Mouse (Mus musculus) heart, embryonic 13.5 days (tissue): ENCODE results near the gene Bmp7. TPM values are rescaled to one million over a fixed set of nuclear protein-coding genes. Genes with fewer than 3 reads are reported as not detected.

Experiments
- ATAC-seq: fragments of 200-750 bp; cut with Nextera tagmentation; 2 replicates; pipeline ENCODE4 v1.8.0; 2017; ENCODE audit warnings: moderate TSS enrichment; ENCODE audit not compliant: insufficient number of reproducible peaks, low FRiP score, low TSS enrichment; ENCODE audit errors: extremely low read depth
- H3K27ac ChIP-seq: fragments of 300-500 bp; sonication (generic); replicated peaks from 2 replicates; pipeline ENCODE4 v1.5.1; 2015; ENCODE audit warnings: moderate library complexity, mild to moderate bottlenecking, inconsistent platforms
- H3K27me3 ChIP-seq: fragments of 300-500 bp; sonication (generic); replicated peaks from 2 replicates; pipeline ENCODE4 v1.6.1; 2015; ENCODE audit warnings: mild to moderate bottlenecking, inconsistent platforms
- H3K36me3 ChIP-seq: fragments of 300-500 bp; sonication (generic); 2 replicates; pipeline ENCODE4 v1.6.1; 2015; ENCODE audit warnings: mild to moderate bottlenecking, inconsistent platforms
- H3K4me1 ChIP-seq: fragments of 300-500 bp; sonication (generic); 2 replicates; pipeline ENCODE4 v1.6.1; 2015; ENCODE audit warnings: inconsistent platforms
- H3K4me2 ChIP-seq: fragments of 300-500 bp; sonication (generic); 2 replicates; pipeline ENCODE4 v1.6.1; 2015; ENCODE audit warnings: inconsistent platforms, mild to moderate bottlenecking, moderate library complexity
- H3K4me3 ChIP-seq: fragments of 300-500 bp; sonication (generic); 2 replicates; pipeline ENCODE4 v1.5.1; 2015; ENCODE audit warnings: moderate library complexity, mild to moderate bottlenecking, inconsistent platforms
- H3K9ac ChIP-seq: fragments of 300-500 bp; sonication (generic); 2 replicates; pipeline ENCODE4 v1.6.1; 2015; ENCODE audit warnings: inconsistent platforms, mild to moderate bottlenecking, moderate library complexity
- H3K9me3 ChIP-seq: fragments of 300-500 bp; sonication (generic); 2 replicates; pipeline ENCODE4 v1.6.1; 2016; ENCODE audit warnings: inconsistent platforms
- WGBS: fragments of 180-500 bp; shearing (Covaris S2); methylation state at CpG from one replicate; pipeline ENCODE4 v1.1.7; 2015; ENCODE audit warnings: mixed read lengths; 5-methylcytosine and 5-hydroxymethylcytosine counted together
- polyA plus RNA-seq: library from polyadenylated mRNA; unstranded; fragments of >200 nt; fragmentation: Nextera tagmentation; extraction: Ambion mirVana; gene quantifications from 2 replicates; pipeline ENCODE4 v1.2.1, GENCODE M21; 2015

The Bmp7 gene
- polyA plus RNA-seq, result 40.3 and 46.5 TPM in 2 replicates

DNA sequence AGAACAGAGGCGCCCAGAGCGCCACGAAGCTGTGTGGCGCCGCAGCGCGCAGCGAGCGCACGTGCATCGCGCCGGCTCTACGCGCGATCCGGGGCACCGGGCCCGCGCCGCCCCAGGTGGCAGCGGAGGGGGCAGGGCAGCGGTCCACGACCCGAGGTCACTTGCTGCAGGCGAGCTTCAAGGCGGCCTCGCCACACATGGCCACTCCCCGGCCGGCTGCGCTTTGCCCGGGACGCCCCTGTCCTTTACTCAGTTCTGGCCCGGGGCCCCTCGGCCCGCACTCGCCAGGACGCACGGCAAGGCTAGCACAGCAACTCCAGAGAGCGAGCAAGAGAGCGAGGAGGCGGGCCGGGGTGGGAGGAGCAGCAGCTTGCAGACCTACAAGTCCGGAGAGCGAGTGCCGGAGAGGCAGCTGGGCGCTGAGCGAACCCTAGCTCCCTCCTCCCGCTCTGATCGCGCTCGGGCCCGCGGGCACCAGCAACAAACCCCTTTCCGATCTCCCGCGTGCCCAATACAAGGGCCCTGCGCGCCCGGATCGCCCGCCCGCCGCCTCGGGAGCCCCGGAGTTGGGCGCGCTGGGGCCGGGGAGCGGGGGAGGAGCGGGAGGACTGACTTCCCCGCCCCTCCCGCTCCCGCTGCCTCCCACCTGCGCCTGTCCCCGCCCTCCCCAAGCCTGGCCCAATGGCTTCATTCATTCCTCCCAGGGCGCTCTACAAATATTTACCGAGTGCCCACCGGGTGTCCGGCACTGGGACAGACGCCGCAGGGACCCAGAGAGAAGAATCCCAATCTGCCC, at the start of gene Bmp7:
Gene Bmp7 (minus strand): TSS at position 319 of the 796 bp plus-strand sequence.
- H3K36me3 ChIP-seq, result no peaks in the 10 kb centered on the region
- peak within 1 kb of the TSS; percentile 92 for H3K4me2 ChIP-seq
- peak within 1 kb of the TSS; percentile 92 for H3K9ac ChIP-seq
- WGBS, result under 1% methylated on average over 80 of the region's 82 CpGs
- H3K4me3 ChIP-seq, result peak within 1 kb of the TSS; percentile 79
- H3K4me1 ChIP-seq, result peaks cover 39% of the 10 kb centered on the region
- ATAC-seq, result peak; percentile 33; the same call in 1 of the 2 replicates
- H3K27ac ChIP-seq, result peak within 1 kb of the TSS; percentile 93
- peaks cover 92% of the 10 kb centered on the region for H3K27me3 ChIP-seq
- no peaks in the 10 kb centered on the region for H3K9me3 ChIP-seq

DNA sequence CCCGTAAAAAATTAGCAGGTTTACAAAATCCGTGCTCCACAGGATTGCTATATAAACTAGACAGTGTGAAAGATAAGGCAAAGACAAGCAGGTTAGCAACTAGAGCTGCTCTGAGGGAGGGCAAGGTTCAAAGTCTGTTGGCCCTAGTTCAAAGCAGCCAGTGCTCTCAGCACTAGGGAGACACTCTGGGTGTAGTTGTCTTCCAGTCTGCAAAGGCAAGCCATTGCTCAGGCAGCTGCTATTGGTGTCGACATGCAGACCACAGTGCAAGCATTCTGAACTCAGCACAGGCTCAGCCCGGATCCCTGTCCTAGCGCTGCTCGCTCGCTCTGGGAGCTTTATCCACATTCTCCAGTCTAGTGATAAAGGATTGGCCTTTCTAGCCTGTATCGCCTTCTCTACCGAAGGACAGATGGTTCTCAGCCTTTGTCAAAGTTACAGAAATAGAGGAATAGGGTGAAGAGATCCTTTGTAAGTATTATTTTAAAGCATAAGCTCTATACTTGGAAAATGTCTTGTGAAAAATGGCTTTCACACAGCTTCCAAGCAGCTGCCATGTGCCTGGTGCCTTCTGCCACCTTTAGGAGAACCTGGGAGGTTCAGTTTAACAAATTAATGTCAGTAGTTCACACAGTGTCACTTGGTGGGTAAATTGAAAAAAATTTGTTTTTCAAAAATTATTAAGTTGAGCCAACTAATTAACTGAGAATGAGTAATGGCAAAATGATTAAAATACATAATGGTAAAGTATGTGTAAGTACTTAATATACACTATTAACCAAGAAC, 42.8 kb upstream of the Bmp7 start:
- WGBS, result 29% methylated on average over 9 of the region's 9 CpGs
- no peaks in the 10 kb centered on the region for H3K36me3 ChIP-seq
- ATAC-seq, result no peak
- no peak overlapping the region for H3K4me2 ChIP-seq
- H3K9me3 ChIP-seq, result no peaks in the 10 kb centered on the region
- peak overlapping the region; percentile 36; the same call in 1 of the 2 replicates for H3K27ac ChIP-seq
- no peak overlapping the region for H3K4me3 ChIP-seq
- H3K4me1 ChIP-seq, result peaks cover 8% of the 10 kb centered on the region
- H3K9ac ChIP-seq, result no peak overlapping the region
- H3K27me3 ChIP-seq, result peaks cover 15% of the 10 kb centered on the region

DNA sequence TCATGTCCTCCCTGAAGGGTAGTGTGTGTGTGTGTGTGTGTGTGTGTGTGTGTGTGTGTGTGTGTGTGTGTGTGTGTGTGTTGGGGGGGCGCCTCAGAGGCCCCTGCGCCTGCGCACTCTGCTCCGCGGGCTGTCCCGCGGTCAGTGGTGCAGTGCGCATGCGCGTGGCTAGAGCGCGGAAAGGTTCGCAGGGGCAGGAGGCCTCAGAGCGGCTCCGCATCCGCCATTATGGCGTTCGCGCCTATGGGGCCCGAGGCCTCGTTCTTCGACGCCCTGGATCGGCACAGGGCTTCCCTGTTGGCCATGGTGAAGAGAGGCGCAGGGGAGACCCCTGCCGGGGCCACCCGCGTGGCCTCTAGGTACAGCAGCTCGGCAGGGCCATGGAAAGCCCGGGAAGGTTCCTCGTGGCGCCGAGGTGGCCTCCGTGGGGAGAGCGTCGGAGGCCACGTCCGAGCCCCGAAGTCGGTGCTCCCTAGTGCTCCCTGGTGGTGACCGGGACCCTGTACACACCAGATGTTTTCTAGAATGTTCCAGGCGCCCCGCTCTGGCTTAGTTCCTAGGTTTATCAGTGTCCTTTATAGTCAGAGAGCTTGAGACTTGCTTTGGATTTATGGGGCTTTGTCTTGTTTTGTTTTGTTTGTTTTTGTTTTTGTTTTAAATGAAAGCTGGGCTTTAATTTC, 39.7 kb upstream of the Bmp7 start:
- Histone ChIP-seq H3K4me3 (no peak overlapping the region), H3K4me1 (peaks cover 33% of the 10 kb centered on the region), H3K36me3 (no peaks in the 10 kb centered on the region), H3K27ac (no peak overlapping the region), H3K27me3 (no peaks in the 10 kb centered on the region), H3K4me2 (no peak overlapping the region), H3K9me3 (no peaks in the 10 kb centered on the region), H3K9ac (no peak overlapping the region)
- WGBS, result 88% methylated on average over 42 of the region's 43 CpGs
- no peak for ATAC-seq

DNA sequence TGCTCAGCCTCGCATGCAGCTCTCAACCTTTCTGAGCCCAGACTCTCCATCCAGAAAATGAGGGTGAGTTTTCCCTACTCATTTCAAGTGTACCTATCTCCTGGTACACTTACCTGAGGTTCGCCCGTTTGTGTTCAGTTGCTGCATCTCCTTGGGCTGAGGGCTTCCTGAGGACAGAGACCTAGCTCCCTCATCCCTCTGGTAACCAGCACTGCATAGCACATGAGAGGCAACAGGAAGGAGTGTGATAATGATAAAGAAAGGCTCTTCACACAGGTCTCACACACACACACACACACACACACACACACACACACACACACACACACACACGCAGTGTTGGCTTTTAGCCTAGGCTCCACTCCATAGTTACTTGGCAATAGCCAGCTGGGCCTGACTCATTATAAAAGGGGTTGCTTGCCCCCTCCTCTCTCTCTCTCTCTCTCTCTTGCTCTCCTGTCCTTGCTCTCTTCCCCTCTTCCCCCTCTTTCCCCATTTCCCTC, 38.1 kb upstream of the Bmp7 start:
- ATAC-seq, result 0 out of 2 replicates have a peak, but pooled peaks have one; percentile 16
- Histone ChIP-seq H3K9ac (0 out of 2 replicates have a peak overlapping the region, but pooled peaks have one; percentile 53), H3K27me3 (no peaks in the 10 kb centered on the region), H3K4me2 (no peak overlapping the region), H3K4me3 (no peak overlapping the region), H3K36me3 (no peaks in the 10 kb centered on the region), H3K4me1 (peaks cover 40% of the 10 kb centered on the region), H3K9me3 (no peaks in the 10 kb centered on the region), H3K27ac (no peak overlapping the region)
- 55% methylated on average over 4 of the region's 4 CpGs for whole genome bisulfite sequencing

DNA sequence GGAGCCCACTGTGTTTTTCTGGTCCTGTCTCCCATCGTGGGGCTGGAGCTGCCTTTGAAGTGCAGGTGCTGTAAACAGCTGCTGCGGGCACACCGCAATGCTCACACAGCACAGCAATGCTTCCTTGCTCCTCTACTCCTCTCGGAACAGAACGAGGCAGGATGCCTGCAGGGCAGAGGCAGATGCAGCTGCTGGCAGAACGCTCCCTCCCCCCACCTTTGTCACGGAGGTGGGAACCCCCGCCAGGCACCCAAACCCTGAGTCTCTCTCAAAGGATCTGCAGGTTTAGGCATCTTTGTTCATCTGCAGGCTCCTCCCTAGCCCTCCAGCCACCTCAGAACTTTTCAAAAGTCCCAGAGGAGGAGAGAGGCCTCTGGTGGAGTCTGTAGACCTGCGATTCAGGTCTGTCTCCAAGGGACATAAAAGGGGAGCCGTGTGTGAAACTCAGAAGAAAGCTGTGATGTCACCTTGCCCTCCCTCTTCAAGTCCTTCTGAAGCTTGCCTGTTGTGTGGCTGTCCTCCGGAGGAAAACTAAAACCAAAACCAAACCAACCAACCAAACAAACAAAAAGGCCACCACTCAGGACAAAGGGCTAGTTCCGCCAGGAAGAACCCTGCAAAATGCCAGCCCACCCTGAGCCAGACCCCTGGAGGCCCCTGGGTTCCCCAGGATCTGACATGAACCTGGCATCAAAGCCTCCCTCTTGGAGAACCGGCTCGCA, 37.4 kb upstream of the Bmp7 start, which contains the start of gene Spo11:
Gene Spo11 (plus strand): TSS at position 292 of the 722 bp plus-strand sequence.
- H3K4me3 ChIP-seq, result peak within 1 kb of the TSS; percentile 11
- no peaks in the 10 kb centered on the region for H3K36me3 ChIP-seq
- H3K9ac ChIP-seq, result peak within 1 kb of the TSS; percentile 53; the same call in 1 of the 2 replicates
- H3K9me3 ChIP-seq, result no peaks in the 10 kb centered on the region
- peaks cover 34% of the 10 kb centered on the region for H3K4me1 ChIP-seq
- H3K4me2 ChIP-seq, result peak within 1 kb of the TSS; percentile 54
- H3K27me3 ChIP-seq, result no peaks in the 10 kb centered on the region
- H3K27ac ChIP-seq, result no peak within 1 kb of the TSS
- no peak for ATAC-seq
- 19% methylated on average over 14 of the region's 14 CpGs for WGBS

DNA sequence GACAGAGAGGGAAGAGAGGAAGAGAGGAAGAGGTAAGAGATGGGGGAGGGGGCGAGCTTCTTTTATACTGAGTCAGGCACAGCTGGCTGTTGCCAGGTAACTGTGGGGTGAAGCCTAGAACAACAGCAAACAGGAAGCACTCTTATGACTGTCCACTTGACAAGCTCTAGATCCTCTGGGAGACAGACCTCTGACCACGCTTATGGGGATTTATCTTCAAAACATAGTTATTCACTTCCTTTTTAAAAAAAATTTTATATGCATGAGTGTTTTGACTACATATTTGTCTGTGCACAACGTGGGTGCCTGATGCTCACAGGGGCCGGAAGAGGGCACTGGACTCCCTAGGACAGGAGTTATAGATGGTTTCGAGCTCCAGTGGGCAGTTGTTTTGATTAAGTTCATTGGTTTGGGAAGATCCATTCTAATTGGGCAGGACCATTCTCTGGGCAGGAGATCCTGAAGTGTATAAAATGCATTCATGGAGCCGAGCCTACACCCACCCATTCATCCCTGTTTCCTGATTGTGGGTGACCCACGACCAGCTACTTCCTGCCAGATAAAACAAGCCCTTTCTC, 36.6 kb upstream of the Bmp7 start:
- Histone ChIP-seq H3K9me3 (no peaks in the 10 kb centered on the region), H3K27ac (no peak overlapping the region), H3K27me3 (no peaks in the 10 kb centered on the region), H3K4me1 (peaks cover 34% of the 10 kb centered on the region), H3K4me2 (peak overlapping the region; percentile 54), H3K4me3 (peak overlapping the region; percentile 11; the same call in 1 of the 2 replicates), H3K9ac (no peak overlapping the region), H3K36me3 (no peaks in the 10 kb centered on the region)
- no peak for ATAC-seq
- 34% methylated on average over 7 of the region's 7 CpGs for WGBS

DNA sequence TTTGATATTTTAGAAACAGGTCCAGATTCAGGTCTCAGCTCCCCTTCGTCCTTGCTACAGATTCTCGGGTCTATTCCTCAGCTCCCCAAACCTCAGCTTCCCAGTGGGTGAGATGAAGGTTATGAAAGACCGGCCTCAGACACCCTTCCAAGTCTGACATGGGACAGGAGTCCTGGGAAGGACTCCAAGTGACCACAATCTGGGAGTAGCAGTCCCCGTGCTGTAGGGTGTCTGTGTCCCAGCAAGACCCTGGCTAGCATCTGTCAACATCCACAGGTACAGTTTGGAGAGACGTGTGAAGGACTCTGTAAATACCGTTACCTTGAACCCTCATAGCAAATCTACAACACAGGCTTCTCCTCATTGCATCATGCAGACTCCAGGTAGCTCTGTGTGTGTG, 35.0 kb upstream of the Bmp7 start:
- H3K36me3 ChIP-seq, result no peaks in the 10 kb centered on the region
- no peak for ATAC-seq
- H3K27ac ChIP-seq, result no peak overlapping the region
- no peaks in the 10 kb centered on the region for H3K9me3 ChIP-seq
- H3K4me2 ChIP-seq, result no peak overlapping the region
- no peak overlapping the region for H3K9ac ChIP-seq
- no peaks in the 10 kb centered on the region for H3K27me3 ChIP-seq
- H3K4me1 ChIP-seq, result peaks cover 34% of the 10 kb centered on the region
- WGBS, result 63% methylated on average over 6 of the region's 6 CpGs
- H3K4me3 ChIP-seq, result no peak overlapping the region

DNA sequence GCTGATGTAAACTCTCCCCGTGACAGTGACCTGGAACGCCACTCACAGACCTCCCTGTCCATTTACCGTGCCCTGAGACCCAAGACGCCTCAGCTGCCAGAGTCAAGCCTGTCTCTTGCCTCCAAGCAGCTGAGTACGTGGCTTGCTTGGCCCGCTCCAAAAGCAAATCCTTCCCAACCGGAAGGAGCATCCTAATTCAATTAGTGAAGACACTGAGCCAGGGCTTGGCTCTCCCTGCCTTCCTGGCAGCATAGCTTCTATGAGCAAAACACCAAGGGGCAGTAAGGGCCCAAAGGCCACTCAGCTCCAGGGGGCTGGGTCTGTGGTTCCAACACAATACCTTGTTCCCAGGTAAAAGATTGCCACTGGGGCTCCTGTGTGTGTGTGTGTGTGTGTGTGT, 34.6 kb upstream of the Bmp7 start:
- H3K36me3 ChIP-seq, result no peaks in the 10 kb centered on the region
- 45% methylated on average over 7 of the region's 7 CpGs for WGBS
- H3K4me1 ChIP-seq, result peaks cover 34% of the 10 kb centered on the region
- H3K4me2 ChIP-seq, result no peak overlapping the region
- no peak for ATAC-seq
- H3K27me3 ChIP-seq, result no peaks in the 10 kb centered on the region
- no peak overlapping the region for H3K9ac ChIP-seq
- no peak overlapping the region for H3K27ac ChIP-seq
- H3K4me3 ChIP-seq, result no peak overlapping the region
- no peaks in the 10 kb centered on the region for H3K9me3 ChIP-seq

DNA sequence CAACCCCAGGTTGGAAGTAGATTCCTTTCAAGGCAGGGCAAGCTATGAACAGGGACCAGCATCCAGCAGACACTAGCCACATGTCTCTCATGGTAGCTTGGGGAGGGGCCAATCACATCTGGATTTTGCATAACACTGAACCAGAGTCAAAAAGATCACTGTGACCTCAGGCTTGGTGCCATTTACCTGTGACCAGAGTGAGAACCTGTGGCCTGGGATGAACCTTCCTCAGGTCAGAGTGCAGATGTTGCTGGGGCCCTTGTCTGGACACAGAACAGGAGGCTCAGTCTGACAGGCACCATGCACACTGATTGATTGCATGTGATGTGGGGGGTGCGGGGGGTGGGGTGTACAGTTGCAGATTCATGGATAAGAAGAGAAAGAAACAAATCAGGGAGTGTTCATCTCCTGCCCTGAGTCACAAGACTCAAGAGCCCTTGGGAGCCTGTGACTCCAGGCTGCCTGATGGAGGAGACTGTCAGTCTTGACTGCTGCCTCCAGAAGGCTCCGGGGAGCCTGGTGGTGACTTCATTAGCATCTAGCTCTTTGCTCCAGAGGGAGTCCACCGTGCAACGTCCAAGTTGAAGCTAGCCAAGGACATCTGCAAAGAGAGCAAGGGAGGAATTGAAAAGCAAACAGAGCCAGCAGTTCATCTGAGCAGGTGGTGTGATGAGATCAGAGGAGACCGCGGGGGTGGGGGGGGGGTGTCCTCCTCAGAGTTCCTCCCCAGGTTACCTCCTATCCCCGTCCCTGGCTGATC, 33.9 kb upstream of the Bmp7 start:
- Histone ChIP-seq H3K9me3 (no peaks in the 10 kb centered on the region), H3K4me3 (no peak overlapping the region), H3K27ac (no peak overlapping the region), H3K27me3 (no peaks in the 10 kb centered on the region), H3K4me2 (no peak overlapping the region), H3K36me3 (no peaks in the 10 kb centered on the region), H3K9ac (no peak overlapping the region), H3K4me1 (peaks cover 34% of the 10 kb centered on the region)
- 23% methylated on average over 7 of the region's 7 CpGs for whole genome bisulfite sequencing
- ATAC-seq, result no peak

DNA sequence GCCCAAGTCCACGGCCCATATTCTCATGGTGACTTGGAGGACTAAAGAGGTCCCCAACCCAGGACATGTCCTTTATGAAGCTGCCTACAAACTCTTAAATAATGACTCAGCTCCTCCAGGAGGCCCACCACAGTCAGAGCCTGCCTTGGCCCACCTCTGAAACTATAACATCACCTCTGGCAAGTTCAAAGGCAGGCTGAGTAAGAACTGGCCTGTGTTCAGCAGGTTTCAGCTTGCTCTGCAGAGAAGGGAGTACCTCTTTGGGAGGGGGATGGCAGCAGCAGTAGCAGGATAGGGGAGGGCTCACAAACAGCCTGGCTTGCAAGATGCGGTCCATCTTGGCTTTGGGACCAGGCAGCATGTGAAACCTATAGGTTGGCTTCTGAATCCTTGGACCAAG, 31.7 kb upstream of the Bmp7 start:
- H3K4me3 ChIP-seq, result no peak overlapping the region
- no peak overlapping the region for H3K4me2 ChIP-seq
- H3K36me3 ChIP-seq, result no peaks in the 10 kb centered on the region
- no peaks in the 10 kb centered on the region for H3K27me3 ChIP-seq
- no peak overlapping the region for H3K9ac ChIP-seq
- H3K27ac ChIP-seq, result no peak overlapping the region
- no peaks in the 10 kb centered on the region for H3K9me3 ChIP-seq
- ATAC-seq, result no peak
- peaks cover 21% of the 10 kb centered on the region for H3K4me1 ChIP-seq
- 81% methylated on average over 2 of the region's 2 CpGs for WGBS
